Mouse (Mus musculus) erythroid progenitor cell, adult 5-6 weeks (primary cell): ENCODE results near the gene Dnajb4. TPM values are rescaled to one million over a fixed set of nuclear protein-coding genes. Genes with fewer than 3 reads are reported as not detected.

ENCODE experiments used
- ATAC-seq: replicated peaks from 2 replicates; pipeline ENCODE4 v1.8.0; 2016; ENCODE audit warnings: moderate number of reproducible peaks, mild to moderate bottlenecking, moderate TSS enrichment, inconsistent platforms; ENCODE audit not compliant: poor library complexity, low FRiP score, severe bottlenecking
- total RNA-seq, 2 experiments: library from RNA; stranded (forward) in 1 of 2; stranded (reverse) in 1 of 2; fragments of 150-400 nt in 1 of 2; fragments of 186-747, 209-891 nt in 1 of 2; gene quantifications; 2 replicates each; pipeline versions ENCODE4 v1.2.3 to v1.2.4; 2015 to 2017; ENCODE audit warnings: low replicate concordance in 2 of 2

The Dnajb4 gene
- total RNA-seq, 2 experiments from 2014 or later, result 101 to 106 TPM

DNA sequence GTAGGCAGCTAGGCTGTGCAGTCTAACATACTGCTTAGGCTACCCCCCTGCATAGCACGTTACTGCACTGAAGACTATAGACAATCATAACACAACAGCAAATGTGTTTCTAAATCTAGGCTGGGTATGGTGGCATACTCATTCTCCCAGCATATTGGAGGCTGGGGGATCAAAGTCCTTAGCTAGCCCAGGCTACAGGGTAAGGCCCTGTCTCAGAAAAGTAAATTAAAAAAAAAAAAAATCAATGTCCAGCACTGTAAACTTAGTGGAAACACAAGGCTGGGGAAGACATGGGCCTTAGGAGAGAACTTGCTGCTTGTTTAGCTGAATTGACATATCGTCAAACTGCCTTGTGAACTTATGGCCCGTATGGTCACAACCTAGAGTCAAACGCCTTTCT lies 29.5 kb downstream of the Dnajb4 start:
- ATAC-seq, result no peak

DNA sequence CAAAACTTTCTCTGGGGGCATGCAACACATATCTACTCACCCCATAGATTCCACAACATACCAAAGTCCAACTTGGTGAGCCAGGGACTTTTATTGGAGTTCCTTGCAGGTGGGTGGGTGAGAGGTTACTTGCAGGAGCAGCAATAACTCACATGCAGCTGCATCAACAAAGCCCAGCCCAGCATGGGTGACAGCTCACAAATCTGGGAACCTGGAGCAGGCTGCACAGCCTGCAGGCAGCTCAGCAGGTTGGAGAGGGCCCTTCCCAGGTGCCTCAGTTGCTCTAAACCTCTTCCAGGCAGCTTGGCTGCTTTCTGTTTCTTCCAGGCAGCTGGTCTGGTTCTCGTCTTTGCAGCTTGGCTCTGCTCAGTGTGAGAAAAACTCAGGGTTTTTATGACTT lies 30.8 kb downstream of the Dnajb4 start:
- ATAC-seq, result no peak

DNA sequence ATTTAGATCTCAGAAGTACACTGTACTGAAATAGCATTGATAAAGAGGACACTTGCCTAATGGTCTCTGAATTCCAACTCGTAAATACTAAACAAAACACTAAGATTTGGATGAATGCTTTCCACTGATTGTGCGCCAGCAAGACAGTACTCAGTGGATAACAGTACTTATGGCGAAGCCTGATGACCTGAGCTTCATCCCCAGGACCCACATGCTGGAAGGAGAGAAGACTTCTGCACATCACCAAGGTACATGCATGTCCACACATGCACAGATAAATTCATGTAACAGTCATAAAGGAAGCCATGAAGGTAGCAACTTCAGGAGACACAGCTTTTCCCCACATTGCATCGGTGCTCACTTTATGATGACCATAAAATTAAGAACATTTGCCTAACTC lies 31.3 kb downstream of the Dnajb4 start:
- no peak for ATAC-seq

DNA sequence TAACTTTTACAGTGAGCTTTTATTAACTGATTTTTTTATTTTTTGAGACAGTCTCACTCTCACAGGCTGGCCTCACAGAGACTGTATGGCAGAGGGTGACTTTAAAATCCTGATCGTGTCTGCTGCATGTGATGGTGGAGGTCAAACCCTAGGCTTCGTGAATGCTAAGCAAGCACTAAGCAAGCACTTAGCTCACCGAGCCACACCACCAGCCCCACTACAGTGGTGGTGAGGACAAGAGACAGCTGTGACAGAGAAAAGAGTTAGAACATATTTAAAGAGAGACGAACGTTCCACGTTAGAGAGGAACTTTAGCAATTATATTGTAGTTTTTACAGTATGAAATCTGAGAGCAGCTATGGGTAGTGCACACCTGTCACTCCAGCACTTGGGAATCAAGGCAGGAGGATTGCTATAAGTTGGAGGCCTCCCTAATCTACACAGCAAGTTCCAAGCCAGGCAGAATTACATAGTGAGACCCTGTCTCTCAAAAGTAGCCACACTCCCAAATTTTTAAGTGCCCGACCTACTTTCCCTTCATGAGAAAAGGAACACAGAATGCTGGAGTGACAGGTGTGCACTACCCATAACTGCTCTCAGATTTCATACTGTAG lies 37.7 kb downstream of the Dnajb4 start:
- no peak for ATAC-seq

DNA sequence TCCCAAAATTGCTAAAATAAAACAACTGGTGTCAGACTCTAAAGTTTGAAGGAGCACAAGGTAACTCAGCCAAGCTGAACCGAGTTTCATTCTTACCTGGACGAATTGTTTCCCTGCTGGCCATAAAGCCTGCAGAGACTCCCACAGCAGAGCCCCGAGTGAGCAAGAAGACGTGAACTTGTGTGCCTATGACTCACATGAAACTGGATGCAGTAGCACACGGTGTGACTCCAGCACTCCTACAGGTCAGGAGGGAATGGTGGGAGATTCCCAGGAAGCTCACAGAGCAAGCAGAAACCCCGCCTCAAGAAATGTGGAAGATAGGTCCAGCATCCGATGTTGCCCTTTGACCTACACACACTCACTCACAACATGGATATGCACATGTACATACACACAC lies 38.2 kb downstream of the Dnajb4 start:
- ATAC-seq, result no peak

DNA sequence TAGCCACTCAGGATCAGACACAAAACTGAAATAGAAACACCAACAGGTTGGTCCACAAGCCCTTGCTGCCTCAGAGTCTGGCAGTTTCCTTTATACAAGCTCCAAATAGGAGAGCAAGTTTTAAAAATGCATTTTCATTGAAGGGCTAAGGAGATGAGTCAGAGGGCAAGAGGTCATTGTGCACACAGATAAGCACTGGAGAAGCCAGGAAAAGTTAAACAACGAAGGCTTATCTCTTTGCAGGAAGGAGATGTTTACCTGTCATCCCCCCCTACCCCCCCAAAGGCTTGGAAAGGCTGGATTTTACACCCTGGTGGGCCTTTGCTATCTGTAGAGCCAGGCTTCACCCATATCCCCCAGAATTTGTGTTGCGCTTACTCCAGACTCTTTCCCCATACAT lies 38.9 kb downstream of the Dnajb4 start:
- no peak for ATAC-seq

DNA sequence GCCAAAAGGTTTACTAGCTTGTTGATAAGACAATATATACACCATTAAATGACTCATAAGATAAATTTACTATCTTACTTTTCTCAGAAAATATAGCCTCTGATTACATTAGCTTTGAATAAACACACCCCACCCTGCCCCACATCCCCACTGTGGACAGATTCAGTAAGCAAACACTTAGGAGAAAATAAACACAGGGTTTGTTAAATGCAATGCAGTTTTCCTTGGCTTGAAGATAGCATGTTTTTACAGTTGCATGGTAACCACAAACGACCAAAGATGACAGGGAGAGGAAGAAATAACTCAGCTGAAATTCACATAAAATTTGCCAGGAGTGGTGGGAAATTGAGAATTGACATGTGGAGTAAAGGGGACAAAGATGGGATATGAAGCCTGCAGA lies 39.7 kb downstream of the Dnajb4 start:
- no peak for ATAC-seq

DNA sequence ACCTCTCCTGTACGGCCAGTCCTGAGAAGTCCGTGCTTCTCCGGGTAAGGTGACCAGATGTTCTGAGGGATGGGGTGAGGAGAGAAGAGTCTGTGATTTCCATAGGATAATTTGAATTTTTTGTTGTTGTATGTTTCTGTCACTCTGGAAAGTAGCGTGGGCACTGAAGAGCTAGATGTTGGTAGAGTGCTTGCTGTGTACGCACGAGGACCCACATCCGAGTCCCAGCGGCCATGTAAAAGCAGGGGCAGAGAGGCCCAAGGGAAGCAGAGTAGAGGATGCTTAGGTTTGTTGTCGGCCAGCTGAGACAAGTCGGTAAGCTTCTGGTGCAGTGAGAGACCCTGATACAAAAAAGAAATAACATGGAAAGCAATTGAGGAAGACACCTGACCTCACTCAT lies 42.1 kb downstream of the Dnajb4 start:
- ATAC-seq, result no peak

DNA sequence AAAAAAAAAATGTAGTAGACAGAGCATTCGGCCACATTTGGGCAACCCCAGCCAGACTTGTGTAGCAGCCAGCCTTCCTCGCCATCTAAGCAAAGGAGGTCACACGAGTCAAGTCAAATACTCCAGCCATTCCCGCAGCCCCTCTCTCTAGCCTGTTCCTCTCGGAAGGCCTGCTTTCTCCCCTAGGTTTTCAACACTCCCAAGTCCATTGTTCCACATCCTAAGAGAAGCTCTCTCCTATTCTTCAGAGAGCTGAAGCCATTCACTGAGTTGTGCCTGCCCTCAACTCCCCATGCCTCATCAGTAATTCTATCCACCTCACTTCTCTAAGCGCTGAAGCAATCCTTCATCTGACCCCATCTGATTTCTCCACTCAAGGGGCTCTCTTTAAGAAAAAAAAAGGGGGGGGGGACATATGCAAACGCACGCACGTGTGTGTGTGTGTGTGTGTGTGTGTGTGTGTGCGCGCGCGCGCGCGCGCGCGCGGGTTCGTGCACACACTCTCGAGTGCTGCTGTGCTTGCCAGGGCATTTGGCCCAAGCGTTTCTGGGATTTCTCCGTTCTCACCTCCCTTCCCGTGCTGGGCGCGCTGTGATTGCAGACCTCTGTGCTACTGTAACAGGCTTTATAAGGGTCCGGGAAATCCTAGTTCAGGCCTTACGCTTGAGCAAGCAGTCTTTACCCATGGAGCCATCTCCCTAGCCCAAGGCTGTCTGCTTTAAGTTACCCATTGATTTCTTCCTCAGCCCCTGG lies 43.2 kb downstream of the Dnajb4 start:
- ATAC-seq, result no peak

DNA sequence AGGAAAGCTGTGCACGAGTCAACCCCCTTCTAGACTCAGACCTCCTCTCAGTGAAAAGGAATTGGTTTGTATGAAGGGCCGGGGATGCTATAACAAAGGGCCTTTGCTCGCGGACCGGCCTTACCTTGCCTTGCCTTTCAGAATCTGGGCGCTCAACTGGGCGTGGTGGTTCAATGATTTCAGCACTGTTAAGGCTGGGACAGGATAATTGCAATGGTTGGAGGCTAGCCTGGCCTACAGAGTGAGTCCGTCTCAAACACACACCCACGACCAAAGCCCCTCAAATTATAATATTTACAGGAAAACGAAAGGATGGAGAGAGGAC lies 44.0 kb downstream of the Dnajb4 start, which contains the start of gene Gipc2:
Gipc2 (minus strand) TSS at position 132 of the 325 bp plus-strand sequence.
- no peak for ATAC-seq

DNA sequence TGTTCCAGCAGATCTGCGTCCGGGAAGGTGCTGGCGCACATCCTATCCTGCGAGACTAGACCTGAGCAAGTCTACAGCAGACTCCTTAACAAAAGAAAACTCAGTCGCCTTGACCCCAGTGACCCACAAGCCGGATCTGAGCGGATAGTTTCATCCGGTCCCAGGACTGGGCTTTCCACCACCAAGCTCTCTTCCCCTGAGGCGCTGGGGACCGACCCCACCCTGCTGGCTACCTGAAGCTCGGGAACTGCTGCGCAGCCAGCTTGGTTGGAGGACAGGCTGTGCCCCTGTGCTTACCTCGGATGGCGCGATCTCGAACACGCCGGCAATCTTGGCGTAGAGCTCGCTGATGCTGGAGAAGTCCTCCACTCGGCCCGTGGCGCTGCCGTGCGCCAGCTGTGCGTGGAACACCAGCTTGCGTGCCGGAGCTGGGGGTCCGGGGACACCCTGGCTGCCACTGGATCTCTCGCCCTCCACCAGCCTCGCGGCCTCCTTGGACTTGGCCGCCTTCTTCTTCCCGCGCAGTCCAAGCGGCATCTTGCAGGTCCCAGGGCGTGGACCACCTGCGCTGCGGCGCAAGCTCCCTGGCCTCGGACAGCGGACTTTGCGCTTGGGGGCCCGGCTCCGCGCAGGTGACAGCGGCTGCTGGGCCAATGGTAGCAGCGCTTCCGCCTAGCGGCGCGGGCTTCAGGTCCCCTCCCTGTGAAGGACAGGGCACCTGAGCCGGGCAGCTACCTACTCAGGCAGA lies 44.6 kb downstream of the Dnajb4 start:
- no peak for ATAC-seq

DNA sequence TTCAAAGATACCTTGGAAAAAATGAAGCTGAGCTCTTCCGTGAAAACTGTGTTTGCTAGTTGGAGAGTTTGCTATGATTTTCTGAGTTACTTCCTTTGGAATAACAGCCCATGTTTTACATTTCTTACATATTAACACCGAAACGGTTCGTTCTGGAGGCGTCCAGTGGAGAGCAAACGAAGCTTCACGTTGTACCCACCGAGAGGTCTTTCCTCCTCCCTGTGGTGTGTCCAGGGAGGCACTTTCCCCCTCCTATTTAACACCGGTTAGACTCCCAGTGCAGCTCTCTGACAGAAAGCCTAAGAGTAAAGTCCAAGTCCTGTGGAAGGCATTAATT lies 45.1 kb downstream of the Dnajb4 start:
- ATAC-seq, result no peak

DNA sequence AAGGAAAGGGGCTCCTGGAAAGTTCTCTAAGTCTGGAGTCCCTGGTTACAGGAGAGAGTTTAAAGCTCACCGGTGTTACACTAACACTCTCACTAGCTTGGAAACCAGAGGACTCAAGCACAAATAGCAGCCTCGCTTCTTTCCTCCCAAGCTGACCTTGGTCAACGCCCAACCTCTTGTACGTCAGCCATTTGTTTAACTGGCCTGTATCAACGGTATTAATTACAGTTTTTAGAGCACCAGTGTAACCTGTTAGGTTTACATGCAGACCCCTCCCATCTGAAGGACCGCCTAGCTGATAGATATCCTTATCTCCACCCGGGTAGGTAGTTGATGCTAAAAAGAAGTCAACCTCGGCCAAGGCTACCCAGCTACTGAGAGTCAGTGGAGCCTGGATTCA lies 46.8 kb downstream of the Dnajb4 start:
- no peak for ATAC-seq

DNA sequence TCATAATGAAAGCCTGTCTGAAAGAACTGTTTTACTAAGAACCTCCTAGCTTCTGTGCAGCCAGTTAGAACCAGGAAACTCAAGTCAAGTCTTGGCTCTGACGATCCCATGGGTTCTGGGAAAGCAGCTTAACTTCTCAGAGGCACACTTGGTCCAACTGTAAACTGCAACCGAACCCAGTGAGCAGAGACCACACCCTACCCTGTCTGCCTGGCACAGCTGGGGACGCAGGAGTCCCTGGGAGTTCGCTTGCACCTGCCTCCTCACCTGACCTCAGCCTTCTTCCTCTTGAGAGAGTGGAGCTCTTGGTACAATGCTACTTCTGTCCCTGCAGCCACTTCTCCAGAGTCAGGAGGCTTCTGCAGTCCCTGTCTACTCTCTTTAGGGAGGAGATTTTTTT lies 49.5 kb downstream of the Dnajb4 start:
- peak; percentile 65 for ATAC-seq

DNA sequence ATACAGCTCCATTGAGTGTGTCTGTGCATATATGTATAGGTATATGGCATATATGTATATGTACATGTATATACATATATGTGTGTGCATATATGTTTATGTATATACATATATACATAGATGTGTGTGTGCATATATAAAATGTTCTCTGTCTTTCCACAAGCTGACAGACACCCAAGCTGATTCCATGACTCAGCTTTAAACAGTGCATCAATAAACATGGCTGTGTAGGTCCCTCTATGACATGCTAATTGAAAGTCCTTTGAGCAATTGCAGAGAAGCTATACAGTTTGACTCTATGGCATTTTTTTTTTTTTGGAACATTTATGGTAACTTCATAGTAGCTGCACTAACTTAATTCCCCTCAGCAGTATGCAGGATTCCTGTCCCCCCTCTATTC lies 50.8 kb downstream of the Dnajb4 start:
- no peak for ATAC-seq

DNA sequence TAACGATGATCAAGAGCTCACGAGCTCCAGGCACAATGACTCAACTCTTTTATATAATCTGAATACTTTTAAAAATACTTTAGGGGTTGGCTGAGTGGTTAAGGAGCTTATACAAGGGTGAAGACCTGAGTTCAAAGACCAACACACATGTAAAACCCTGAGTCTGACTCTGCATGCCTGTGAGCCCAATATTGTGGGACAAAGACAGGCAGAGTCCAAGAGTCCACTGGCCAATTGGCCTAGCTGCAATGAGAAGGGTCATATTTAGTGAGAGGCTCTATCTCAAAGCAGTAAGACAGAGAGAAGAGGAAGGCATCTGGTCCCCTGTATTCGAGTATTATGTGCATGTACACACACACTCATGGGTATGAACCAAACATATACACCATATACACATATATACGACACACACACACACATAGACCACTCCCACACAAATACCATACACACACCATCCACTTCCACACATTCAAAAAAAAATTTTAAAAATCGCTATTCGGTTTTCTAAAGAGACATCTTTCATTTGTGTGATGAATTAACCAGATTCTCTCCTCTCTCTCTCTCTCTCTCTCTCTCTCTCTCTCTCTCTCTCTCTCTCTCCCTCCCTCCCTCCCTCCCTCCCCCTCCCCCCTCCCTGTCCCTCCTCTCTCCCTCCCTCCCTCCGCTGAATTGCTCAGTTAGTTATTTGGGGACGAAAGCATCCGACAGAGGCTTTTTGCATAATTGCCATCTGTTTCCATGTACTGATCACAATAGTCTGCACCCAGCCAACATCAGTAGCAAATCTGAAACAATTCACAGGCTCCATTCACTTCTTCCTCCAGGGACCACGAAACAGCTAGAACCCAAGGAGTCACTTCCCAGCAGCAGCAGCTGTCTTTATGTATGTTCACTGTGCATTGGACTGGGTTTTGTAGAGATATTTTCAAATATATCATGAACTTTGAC lies 51.5 kb downstream of the Dnajb4 start:
- ATAC-seq, result no peak

DNA sequence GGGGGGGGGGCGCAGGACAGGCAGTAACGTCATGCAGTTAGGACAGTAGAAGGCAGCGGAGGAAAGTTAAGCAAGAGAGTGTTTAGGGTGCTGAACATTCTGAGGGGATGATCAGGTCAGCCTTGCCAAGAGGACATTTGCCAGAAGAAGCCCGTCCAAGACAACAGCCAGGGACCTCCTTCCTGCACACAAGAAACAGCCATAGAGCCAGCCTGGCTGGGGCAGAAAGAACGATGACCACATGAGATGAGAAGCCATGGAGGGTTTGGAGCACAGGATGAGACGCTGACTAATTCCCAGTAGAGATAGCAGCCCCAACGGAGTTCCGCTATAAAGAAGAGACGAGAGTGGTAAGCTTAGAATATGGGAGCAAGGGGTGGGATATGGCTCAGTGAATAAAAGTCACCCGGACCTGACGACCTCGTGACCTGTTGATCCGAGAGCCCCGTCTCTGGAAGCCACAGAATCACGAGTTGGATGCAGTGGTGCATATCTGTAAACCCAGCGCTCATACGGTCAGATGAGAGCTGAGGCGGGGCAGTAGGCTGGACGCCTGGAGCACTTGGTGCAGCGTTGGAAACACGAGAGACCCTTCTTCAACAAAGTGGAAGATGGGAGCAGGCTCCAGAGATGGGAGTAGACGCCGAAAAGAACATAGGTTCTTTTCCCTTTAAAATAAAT lies 53.1 kb downstream of the Dnajb4 start:
- no peak for ATAC-seq

DNA sequence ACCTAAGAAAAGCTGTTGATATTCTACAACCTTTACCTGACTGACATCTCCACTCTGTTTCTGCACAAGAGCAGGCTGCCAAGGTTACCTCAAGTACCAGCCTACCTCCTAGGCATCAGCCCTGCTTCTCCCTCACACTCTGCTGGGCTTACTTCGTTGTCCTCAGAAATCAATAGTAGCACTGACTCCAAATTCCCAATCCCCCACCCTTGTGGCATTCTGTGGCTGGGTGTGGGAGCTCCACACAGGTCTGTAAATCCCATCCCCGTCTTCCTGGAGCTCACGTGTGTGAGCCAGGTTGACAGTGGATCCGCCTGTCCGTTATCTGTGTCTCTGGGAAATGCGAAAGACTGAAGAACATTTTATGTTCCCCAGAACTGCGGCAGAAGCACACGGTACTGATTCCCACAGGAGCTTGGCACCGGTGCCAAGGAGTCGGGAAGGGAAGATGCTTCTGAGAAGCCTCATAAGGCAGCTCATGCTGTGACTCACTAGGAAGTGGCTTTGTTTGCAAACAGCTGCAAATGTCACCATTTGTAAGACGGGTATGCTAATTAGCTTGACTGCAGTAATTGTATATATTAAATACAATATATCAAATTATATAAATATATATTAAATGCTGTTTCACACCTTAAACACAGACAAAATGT lies 54.7 kb downstream of the Dnajb4 start:
- no peak for ATAC-seq

DNA sequence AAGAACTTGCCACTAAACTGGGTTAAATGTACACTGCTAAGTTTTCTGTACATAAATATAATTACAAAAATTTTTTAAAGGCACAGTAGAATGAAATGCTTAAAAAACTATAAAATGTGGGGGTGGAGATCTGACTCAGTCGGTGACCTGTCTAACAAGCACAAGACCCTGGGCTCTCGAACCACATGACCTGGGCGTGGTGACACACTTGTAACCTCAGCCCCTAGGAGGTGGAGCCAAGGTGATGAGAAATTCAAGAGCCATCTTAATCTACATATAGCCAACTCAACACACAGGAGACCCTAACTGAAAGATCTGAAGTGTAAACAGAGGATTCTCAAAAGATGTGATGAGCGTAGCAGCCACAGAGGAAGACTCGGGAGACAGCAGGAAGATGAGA lies 56.0 kb downstream of the Dnajb4 start:
- ATAC-seq, result no peak
